Mouse (Mus musculus) forebrain, embryonic 16.5 days (tissue): ENCODE data around the gene Prmt3. TPM values are rescaled to one million over a fixed set of nuclear protein-coding genes. Genes with fewer than 3 reads are reported as not detected.

Experiments used
- ATAC-seq: fragments of 200-750 bp; cut with Nextera tagmentation; 2 replicates; pipeline ENCODE4 v1.8.0; 2017; ENCODE audit warnings: mild to moderate bottlenecking, moderate library complexity
- H3K27ac ChIP-seq: fragments of 300-500 bp; sonication (generic); 2 replicates; pipeline ENCODE4 v1.5.1; 2014; ENCODE audit warnings: low read length, control low read depth
- H3K27me3 ChIP-seq: fragments of 300-500 bp; sonication (generic); replicated peaks from 2 replicates; pipeline ENCODE4 v1.6.1; 2014; ENCODE audit warnings: low read length; ENCODE audit not compliant: control insufficient read depth, insufficient read depth
- H3K36me3 ChIP-seq: fragments of 300-500 bp; sonication (generic); 2 replicates; pipeline ENCODE4 v1.6.1; 2014; ENCODE audit not compliant: control insufficient read depth, insufficient read depth
- H3K4me1 ChIP-seq: fragments of 300-500 bp; sonication (generic); replicated peaks from 2 replicates; pipeline ENCODE4 v1.6.1; 2014; ENCODE audit warnings: low read length; ENCODE audit not compliant: control insufficient read depth, insufficient read depth
- H3K4me2 ChIP-seq: fragments of 300-500 bp; sonication (generic); 2 replicates; pipeline ENCODE4 v1.6.1; 2014; ENCODE audit warnings: mild to moderate bottlenecking, low read length, control low read depth
- H3K4me3 ChIP-seq: fragments of 300-500 bp; sonication (generic); replicated peaks from 2 replicates; pipeline ENCODE4 v1.5.1; 2014; ENCODE audit warnings: mild to moderate bottlenecking, low read length, control low read depth
- H3K9ac ChIP-seq: fragments of 300-500 bp; sonication (generic); replicated peaks from 2 replicates; pipeline ENCODE4 v1.6.1; 2014; ENCODE audit warnings: low read depth, low read length, control low read depth
- H3K9me3 ChIP-seq: fragments of 300-500 bp; sonication (generic); 2 replicates; pipeline ENCODE4 v1.6.1; 2016; ENCODE audit warnings: low read length; ENCODE audit not compliant: control insufficient read depth
- WGBS: fragments of 180-500 bp; shearing (Covaris S2); extraction: QIAGEN DNeasy Blood & Tissue Kit; methylation state at CpG from one replicate; pipeline ENCODE4 v1.1.7; 2014; 5-methylcytosine and 5-hydroxymethylcytosine counted together
- polyA plus RNA-seq: library from polyadenylated mRNA; unstranded; fragments of >200 nt; fragmentation: Nextera tagmentation; extraction: Ambion mirVana; gene quantifications from 2 replicates; pipeline ENCODE4 v1.2.1, GENCODE M21; 2015

Prmt3 gene
- polyA plus RNA-seq, 1 experiment from 2014 or later: 56.0 TPM

DNA sequence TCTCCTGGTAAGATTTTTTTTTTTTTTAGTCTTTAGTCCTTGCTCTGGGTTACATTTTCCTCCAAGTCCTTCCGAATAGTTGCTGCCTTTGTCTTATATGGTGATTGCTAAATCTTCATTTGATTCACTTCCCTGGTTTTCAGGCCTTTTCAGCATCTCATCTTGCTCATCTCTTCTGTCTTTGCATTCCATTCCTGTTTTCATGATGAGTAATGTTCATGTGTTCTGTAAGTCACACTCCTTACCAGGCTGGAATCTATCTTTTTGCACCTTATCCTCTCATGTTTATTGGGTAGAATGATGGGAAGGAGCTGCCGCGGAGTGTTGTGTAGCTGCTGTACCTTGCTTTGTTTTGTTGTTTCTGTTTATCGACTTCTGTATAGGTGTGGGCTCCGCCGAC is 31.0 kb downstream of the Prmt3 start:
- no peak overlapping the region for H3K4me3 ChIP-seq
- no peaks in the 10 kb centered on the region for H3K36me3 ChIP-seq
- H3K9me3 ChIP-seq: no peaks in the 10 kb centered on the region
- no peak for ATAC-seq
- no peak overlapping the region for H3K9ac ChIP-seq
- no peak overlapping the region for H3K4me2 ChIP-seq
- WGBS: 89% methylated on average over 6 of the region's 6 CpGs
- no peaks in the 10 kb centered on the region for H3K27me3 ChIP-seq
- H3K27ac ChIP-seq: no peak overlapping the region
- H3K4me1 ChIP-seq: no peaks in the 10 kb centered on the region

DNA sequence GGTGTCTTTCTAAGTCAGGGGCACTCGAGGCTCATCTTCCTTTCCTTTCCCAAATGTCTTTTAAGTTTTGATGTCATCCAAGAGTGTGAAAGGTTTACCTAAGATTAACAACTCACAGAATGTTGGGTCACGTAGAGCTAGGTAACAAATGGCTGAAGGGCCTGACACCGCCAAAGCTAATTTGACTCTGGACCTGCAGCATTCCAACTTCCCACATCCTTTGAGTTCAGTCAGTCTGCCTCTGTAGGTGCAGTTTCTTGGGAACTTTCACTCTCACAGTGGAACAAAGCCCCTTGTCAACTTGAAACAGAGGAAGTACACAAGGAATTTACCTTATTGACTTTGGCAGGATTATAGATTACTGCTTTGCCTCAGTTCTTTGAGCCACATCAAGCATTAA is 31.4 kb downstream of the Prmt3 start:
- no peak overlapping the region for H3K4me3 ChIP-seq
- H3K36me3 ChIP-seq: no peaks in the 10 kb centered on the region
- H3K9me3 ChIP-seq: no peaks in the 10 kb centered on the region
- no peak for ATAC-seq
- 50% methylated on average over 3 of the region's 3 CpGs for WGBS
- H3K9ac ChIP-seq: no peak overlapping the region
- no peaks in the 10 kb centered on the region for H3K27me3 ChIP-seq
- no peak overlapping the region for H3K4me2 ChIP-seq
- no peaks in the 10 kb centered on the region for H3K4me1 ChIP-seq
- H3K27ac ChIP-seq: no peak overlapping the region

DNA sequence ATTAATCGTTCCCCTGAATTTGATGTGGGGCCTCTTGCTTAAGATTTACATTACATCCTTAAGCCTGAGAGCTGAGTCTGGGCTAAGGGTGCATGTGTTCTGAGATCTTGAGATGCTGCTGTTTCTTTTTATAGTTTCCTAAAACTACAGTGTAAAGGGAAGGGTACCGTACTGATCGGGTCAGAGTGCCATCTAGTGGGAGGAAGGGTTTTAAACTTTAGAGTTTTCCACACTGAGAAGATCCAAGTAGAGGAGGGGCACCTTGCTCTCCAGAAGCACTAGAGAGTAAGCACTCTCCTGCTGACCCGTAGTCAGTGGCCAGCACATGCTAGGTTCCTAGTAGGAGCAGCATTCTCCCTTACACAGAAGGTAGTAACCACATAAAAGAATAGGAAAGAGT is 33.2 kb downstream of the Prmt3 start:
- Histone ChIP-seq H3K4me2 (no peak overlapping the region), H3K27ac (no peak overlapping the region), H3K27me3 (no peaks in the 10 kb centered on the region), H3K9ac (no peak overlapping the region), H3K9me3 (no peaks in the 10 kb centered on the region), H3K4me3 (no peak overlapping the region), H3K4me1 (no peaks in the 10 kb centered on the region), H3K36me3 (no peaks in the 10 kb centered on the region)
- peak; percentile 50; the same call in 1 of the 2 replicates for ATAC-seq
- WGBS: 54% methylated on average over 4 of the region's 4 CpGs

DNA sequence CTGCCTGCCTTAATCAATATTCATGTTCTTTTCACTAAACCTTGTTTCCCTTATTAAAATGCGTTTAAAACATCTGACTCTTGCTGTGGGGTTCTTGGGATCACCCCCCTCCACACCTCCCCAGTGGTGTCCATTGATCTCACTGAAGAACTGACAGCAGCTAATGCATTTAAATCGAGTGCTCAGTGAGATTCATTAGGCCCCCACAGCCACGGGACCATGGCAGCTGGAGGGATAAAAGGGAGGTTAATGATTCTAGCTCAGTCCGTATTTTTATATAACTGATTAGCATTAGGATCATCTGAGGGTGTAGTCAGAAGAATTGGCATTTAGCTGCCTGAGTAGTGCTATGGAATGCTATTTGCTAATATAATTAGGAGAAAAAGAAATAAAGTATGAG is 41.2 kb downstream of the Prmt3 start:
- no peak for ATAC-seq
- Histone ChIP-seq H3K9ac (no peak overlapping the region), H3K4me1 (peaks cover 2% of the 10 kb centered on the region), H3K9me3 (no peaks in the 10 kb centered on the region), H3K27me3 (no peaks in the 10 kb centered on the region), H3K36me3 (no peaks in the 10 kb centered on the region), H3K4me2 (no peak overlapping the region), H3K27ac (no peak overlapping the region), H3K4me3 (no peak overlapping the region)
- WGBS: 4% methylated on average over 4 of the region's 4 CpGs

DNA sequence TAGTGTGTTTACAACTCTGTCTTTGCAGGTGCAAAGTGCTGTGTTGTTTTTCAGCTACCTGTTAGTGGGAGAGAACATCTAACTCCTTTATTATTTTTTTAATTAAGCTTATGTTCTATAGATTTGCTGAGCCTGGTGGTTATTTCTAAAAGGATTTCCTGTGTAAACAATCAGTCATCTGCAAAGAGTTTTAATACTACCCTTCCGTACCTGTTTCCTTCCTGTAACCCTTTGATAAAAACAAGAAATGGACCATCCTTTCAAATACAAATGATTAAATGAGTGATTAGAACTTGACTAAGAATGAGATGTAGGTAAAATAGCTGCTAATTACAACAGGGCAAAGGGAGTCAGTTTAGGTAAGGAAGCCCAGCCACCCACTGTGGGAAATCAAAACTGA is 43.2 kb downstream of the Prmt3 start:
- 80% methylated on average over 1 of the region's 1 CpGs for WGBS
- peaks cover 2% of the 10 kb centered on the region for H3K4me1 ChIP-seq
- ATAC-seq: no peak
- no peaks in the 10 kb centered on the region for H3K36me3 ChIP-seq
- H3K9ac ChIP-seq: no peak overlapping the region
- H3K27ac ChIP-seq: no peak overlapping the region
- H3K4me3 ChIP-seq: no peak overlapping the region
- H3K4me2 ChIP-seq: no peak overlapping the region
- no peaks in the 10 kb centered on the region for H3K27me3 ChIP-seq
- H3K9me3 ChIP-seq: no peaks in the 10 kb centered on the region

DNA sequence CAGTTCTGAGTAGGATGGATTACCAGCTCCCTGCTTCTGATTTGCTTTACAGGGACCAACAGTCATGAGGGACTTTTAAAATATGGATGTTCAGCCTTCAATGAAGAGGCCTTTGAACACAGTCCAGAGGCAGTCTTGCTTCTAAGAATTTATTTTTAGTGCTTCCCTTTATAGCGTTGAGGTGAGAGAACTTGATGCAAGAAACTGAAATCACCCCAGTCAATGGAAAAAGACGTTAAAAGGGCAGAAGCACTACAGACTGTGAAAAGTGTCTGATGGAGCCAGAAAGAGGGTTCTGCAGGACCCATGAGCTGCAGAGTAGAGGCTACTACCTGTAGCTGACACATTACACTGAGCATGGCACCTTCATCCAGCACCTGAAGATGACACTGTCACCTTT is 43.9 kb downstream of the Prmt3 start:
- 84% methylated on average over 2 of the region's 2 CpGs for WGBS
- Histone ChIP-seq H3K9me3 (no peaks in the 10 kb centered on the region), H3K27me3 (no peaks in the 10 kb centered on the region), H3K4me1 (peaks cover 2% of the 10 kb centered on the region), H3K4me2 (no peak overlapping the region), H3K4me3 (no peak overlapping the region), H3K36me3 (no peaks in the 10 kb centered on the region), H3K27ac (no peak overlapping the region), H3K9ac (no peak overlapping the region)
- ATAC-seq: no peak

DNA sequence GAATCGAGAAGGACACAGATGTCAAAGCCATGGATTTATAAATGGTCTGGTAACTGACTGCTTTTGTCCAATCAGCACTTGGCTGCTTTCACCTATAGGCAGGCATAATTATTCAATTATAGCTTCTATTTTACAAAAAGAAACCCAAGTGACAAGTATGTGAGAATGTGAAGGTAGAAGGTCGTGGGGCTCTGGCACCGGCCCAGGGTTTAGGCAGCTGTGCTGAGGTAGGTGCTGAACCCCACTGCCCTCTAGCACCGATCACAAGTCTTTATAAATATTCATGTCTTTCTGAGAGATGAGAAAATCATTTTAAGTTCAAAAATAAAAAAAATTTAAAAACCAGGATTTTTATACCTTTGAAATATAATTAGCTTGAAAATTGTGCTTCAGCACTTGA is 45.4 kb downstream of the Prmt3 start:
- no peaks in the 10 kb centered on the region for H3K27me3 ChIP-seq
- WGBS: 56% methylated on average over 4 of the region's 4 CpGs
- H3K4me3 ChIP-seq: no peak overlapping the region
- no peak overlapping the region for H3K4me2 ChIP-seq
- H3K27ac ChIP-seq: no peak overlapping the region
- no peaks in the 10 kb centered on the region; the same call in 1 of the 2 replicates for H3K36me3 ChIP-seq
- no peak overlapping the region for H3K9ac ChIP-seq
- no peak for ATAC-seq
- peaks cover 2% of the 10 kb centered on the region for H3K4me1 ChIP-seq
- no peaks in the 10 kb centered on the region for H3K9me3 ChIP-seq

DNA sequence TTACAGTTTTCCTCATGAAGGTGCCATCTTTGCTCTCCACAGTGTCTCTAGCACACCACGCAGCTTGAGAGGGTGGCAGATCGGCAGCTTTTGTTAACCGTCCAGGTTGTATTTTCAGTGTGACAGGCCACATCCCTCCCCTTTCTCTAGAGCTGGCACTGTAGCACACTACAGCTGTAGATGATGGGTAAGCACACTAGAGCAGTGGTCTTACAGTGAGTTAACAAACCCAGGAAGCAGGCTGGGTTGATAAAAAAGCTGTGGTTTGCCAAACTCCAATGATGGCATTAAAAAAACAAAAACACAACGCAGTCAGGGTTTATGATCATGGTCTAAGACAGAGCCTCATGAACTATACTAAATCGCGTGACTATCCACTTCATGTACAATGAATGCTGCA is 45.9 kb downstream of the Prmt3 start:
- Histone ChIP-seq H3K27me3 (no peaks in the 10 kb centered on the region), H3K4me3 (no peak overlapping the region), H3K4me1 (peaks cover 2% of the 10 kb centered on the region), H3K4me2 (no peak overlapping the region), H3K9ac (no peak overlapping the region), H3K9me3 (no peaks in the 10 kb centered on the region), H3K27ac (no peak overlapping the region), H3K36me3 (no peaks in the 10 kb centered on the region; the same call in 1 of the 2 replicates)
- 82% methylated on average over 6 of the region's 6 CpGs for WGBS
- ATAC-seq: no peak

DNA sequence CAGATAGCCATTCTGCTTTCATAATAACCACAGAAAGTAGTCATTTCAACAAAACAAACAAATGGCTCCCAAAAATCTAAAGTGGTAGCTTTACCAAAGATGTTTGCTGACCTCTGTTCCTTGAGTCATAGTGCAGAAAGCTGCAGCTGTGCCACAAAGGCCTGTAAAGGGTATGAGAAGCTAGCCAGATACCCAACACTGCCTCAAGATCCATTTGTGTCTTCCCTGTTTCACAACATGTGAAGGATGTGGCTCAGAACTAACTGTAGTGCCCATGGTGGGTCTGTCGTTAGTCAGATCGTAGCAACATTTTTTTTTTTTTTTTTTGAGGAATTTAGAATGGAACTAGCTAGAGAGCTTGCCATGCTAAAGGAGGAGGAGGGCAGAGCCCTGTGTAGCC is 46.4 kb downstream of the Prmt3 start:
- Histone ChIP-seq H3K4me1 (no peaks in the 10 kb centered on the region), H3K4me3 (no peak overlapping the region), H3K27me3 (no peaks in the 10 kb centered on the region), H3K4me2 (no peak overlapping the region), H3K27ac (no peak overlapping the region), H3K9me3 (no peaks in the 10 kb centered on the region), H3K36me3 (no peaks in the 10 kb centered on the region; the same call in 1 of the 2 replicates), H3K9ac (no peak overlapping the region)
- ATAC-seq: no peak
- WGBS: 75% methylated on average over 2 of the region's 2 CpGs

DNA sequence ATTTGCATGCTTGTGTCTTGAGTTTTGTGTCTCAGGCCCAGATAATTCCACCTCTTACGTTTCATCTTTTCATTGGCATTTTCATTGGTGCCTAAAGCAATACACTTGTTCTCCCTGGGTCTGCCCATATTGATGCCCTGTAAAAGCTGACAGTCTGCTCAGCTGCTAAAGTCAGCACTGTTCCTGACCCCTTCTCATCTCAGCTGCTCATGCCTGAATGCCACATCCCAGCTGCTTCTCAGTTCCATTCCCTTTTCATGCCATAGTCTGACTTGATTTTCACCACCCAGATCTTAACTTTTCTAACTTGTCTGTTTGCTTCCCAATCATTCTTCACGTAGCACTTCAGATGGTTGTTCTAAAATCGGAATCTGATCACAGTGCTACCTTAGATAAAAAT is 47.3 kb downstream of the Prmt3 start:
- Histone ChIP-seq H3K4me3 (no peak overlapping the region), H3K27me3 (no peaks in the 10 kb centered on the region), H3K9ac (no peak overlapping the region), H3K36me3 (no peaks in the 10 kb centered on the region; the same call in 1 of the 2 replicates), H3K4me1 (no peaks in the 10 kb centered on the region), H3K4me2 (no peak overlapping the region), H3K27ac (no peak overlapping the region), H3K9me3 (no peaks in the 10 kb centered on the region)
- 85% methylated on average over 3 of the region's 3 CpGs for WGBS
- ATAC-seq: no peak
